Mouse (Mus musculus) retina, adult 2 months (tissue): ENCODE measurements at regions not wholly inside any gene's neighbourhood (a gene's known extent, or its start where the extent isn't known, plus 50 kb on each side); places are given as distances from the start of the nearest gene placed in this dataset.

ENCODE experiments used
- DNase-seq: peaks from one replicate; pipeline ENCODE4 v3.0.0-alpha.2; 2012; ENCODE audit warnings: low read depth, low spot score

- DNase-seq: peak; percentile 8
Observed at GRCm38 (mm10) chr15:62295233-62295927, 1372.6 kb upstream of the A1bg start.

GRCm38 (mm10) chr15:62294786-62295185 lies 1372.0 kb upstream of the A1bg start:
- no peak for DNase-seq

GRCm38 (mm10) chr15:62292876-62293275 lies 1370.1 kb upstream of the A1bg start:
- DNase-seq: no peak

GRCm38 (mm10) chr15:62290687-62291086 lies 1367.9 kb upstream of the A1bg start:
- no peak for DNase-seq

GRCm38 (mm10) chr15:62286666-62287655 lies 1364.1 kb upstream of the A1bg start:
- DNase-seq: no peak

GRCm38 (mm10) chr15:62284606-62285531 lies 1362.1 kb upstream of the A1bg start:
- DNase-seq: no peak

- DNase-seq: no peak
Observed at GRCm38 (mm10) chr15:62283661-62284429, 1361.0 kb upstream of the A1bg start.

GRCm38 (mm10) chr15:62282646-62283045 lies 1359.8 kb upstream of the A1bg start:
- no peak for DNase-seq

- DNase-seq: no peak
Observed at GRCm38 (mm10) chr15:62282116-62282515, 1359.3 kb upstream of the A1bg start.

GRCm38 (mm10) chr15:62279526-62279925 lies 1356.7 kb upstream of the A1bg start:
- DNase-seq: no peak

- DNase-seq: no peak
Observed at GRCm38 (mm10) chr15:62274818-62275217, 1352.0 kb upstream of the A1bg start.

GRCm38 (mm10) chr15:62273855-62274488 lies 1351.2 kb upstream of the A1bg start:
- no peak for DNase-seq

- DNase-seq: no peak
Observed at GRCm38 (mm10) chr15:62272755-62273154, 1349.9 kb upstream of the A1bg start.

GRCm38 (mm10) chr15:62271428-62271827 lies 1348.6 kb upstream of the A1bg start:
- DNase-seq: no peak

GRCm38 (mm10) chr15:62268189-62268588 lies 1345.4 kb upstream of the A1bg start:
- DNase-seq: no peak

- no peak for DNase-seq
Observed at GRCm38 (mm10) chr15:62267536-62267935, 1344.7 kb upstream of the A1bg start.

GRCm38 (mm10) chr15:62266025-62266424 lies 1343.2 kb upstream of the A1bg start:
- no peak for DNase-seq

- DNase-seq: no peak
Observed at GRCm38 (mm10) chr15:62265484-62265937, 1342.7 kb upstream of the A1bg start.

- DNase-seq: no peak
Observed at GRCm38 (mm10) chr15:62264966-62265365, 1342.2 kb upstream of the A1bg start.

GRCm38 (mm10) chr15:62264183-62264582 lies 1341.4 kb upstream of the A1bg start:
- no peak for DNase-seq
